Mouse (Mus musculus) bone marrow macrophage, adult 2 months (primary cell): ENCODE data around the gene Enox2.

Experiments
- CTCF ChIP-seq: IDR thresholded peaks from 2 replicates; pipeline ENCODE4 v1.5.1; 2012; ENCODE audit warnings: low read depth, mild to moderate bottlenecking, low read length, moderate library complexity
- POLR2A ChIP-seq: IDR thresholded peaks from 2 replicates; pipeline ENCODE4 v1.6.1; 2012; ENCODE audit warnings: mild to moderate bottlenecking, low read depth, low read length, borderline replicate concordance

DNA sequence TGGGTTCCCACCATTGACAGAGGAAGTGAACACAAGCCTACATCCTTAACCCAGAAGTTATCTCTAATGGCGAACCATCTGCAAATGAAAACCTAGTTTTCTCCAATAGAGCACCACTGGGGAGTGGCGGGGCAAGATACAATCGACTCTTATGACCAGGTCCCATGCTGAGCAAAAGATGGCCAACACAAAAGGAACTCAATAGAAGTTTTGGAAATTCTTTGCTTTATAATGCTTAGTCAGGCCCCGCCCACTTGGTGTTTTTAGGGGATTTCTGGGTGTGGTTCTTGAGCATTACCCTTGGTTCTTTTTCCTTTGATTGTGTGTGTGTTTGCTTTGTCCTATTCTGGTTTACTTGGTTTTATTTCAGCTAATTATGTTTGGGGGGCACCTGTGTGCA lies 37.2 kb downstream of the Enox2 start:
- no peak for TF ChIP-seq CTCF
- no peak for TF ChIP-seq POLR2A
